Mouse (Mus musculus): ENCODE results near the gene Adra1d. TPM values are rescaled to one million over a fixed set of nuclear protein-coding genes. Genes with fewer than 3 reads are reported as not detected.

Adra1d gene
- polyA plus RNA-seq, 1 experiment from 2014 or later = 1.0 TPM

Other genes starting within 250 kb of the Adra1d start
- gene Rnf24, start 209.4 kb downstream of the Adra1d start, polyA plus RNA-seq (2015; fragmentation: Nextera tagmentation; extraction: Ambion mirVana) = 1.7 and 2.0 TPM in 2 replicates
- gene Smox, start 70.8 kb downstream of the Adra1d start, polyA plus RNA-seq (2015; fragmentation: Nextera tagmentation; extraction: Ambion mirVana) = 31.9 and 32.7 TPM in 2 replicates

Data from heart, embryonic 16.5 days (tissue).